Mouse (Mus musculus): ENCODE data around the gene Itgal.
"Not testable (repeated sequence)": the region's sequence is repeated elsewhere in the genome, so short reads cannot be mapped to it uniquely, and the experiment has no call there.

Gene Itgal

DNA sequence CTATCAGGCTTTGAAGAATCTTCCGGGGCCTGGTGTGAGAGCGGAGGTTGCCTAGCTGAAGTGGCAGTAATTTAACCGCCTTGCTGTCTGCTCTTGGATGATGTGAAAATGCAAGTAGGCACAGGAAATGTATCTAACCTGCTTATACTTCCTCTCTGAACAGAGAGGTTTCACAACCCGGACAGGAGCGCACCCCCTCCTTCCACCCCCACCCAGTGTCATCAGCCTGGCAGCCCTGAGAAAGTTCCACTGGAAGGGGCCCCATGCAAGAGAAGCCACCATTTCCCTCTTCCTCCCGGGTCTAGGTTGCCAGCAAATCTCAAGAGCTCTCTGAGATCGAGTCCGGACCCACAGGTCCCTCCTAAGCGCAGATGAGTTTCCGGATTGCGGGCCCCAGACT lies at the start of gene Itgal:
Gene Itgal (plus strand): TSS at position 163 of the 400 bp plus-strand sequence.
- peak; percentile 79 for DNase-seq

DNA sequence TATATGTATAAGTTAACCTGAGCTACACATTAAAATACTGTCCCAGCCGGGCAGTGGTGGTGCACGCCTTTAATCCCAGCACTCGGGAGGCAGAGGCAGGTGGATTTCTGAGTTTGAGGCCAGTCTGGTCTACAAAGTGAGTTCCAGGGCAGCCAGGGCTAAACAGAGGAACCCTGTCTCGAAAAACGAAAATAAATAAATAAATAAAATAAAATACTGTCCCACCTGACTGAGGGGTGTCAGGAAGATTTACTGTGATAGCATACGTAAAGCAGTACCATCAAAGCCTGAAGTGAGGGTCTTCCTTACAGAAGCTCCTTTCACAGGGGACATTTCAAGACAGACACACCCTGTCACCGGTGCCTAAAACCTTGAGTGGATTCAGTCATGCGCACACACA lies 45.5 kb upstream of the Itgal start:
- not testable (repeated sequence) for DNase-seq

DNA sequence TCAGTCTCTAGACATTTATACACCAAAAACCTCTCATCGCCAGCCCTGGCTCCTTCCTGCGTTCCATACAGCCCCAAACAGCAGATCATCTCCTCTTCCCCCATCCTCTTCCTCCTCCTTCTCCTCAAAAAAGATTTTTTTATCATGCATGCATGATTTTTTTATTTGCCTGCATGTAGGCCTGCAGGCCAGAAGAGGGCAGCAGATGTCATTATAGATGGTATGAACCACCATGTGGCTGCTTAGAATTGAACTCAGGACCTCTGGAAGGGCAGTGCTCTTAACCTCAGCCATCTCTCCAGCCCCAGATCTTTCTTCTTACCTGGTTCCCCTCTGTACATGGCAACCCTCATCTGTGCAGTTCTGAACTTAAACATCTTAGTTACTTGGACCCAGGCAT lies 43.6 kb upstream of the Itgal start:
- peak; percentile 58 for DNase-seq

DNA sequence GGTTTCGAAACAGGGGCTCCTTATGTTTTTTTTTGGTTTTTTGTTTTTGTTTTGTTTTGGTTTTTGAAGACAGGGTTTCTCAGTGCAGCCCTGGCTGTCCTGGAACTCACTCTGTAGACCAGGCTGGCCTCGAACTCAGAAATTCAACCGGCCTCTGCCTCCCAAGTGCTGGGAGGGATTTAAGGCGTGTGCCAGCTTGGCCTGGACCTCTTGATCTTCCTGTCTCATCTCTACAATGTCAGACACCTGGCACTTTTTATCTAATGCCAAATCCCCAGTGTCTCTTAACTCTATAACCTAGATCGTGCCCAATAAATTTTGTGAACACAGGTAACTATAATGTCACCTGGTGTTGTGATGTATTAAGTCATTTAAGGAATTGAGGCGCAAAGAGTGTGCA lies 42.7 kb upstream of the Itgal start:
- no peak for DNase-seq

DNA sequence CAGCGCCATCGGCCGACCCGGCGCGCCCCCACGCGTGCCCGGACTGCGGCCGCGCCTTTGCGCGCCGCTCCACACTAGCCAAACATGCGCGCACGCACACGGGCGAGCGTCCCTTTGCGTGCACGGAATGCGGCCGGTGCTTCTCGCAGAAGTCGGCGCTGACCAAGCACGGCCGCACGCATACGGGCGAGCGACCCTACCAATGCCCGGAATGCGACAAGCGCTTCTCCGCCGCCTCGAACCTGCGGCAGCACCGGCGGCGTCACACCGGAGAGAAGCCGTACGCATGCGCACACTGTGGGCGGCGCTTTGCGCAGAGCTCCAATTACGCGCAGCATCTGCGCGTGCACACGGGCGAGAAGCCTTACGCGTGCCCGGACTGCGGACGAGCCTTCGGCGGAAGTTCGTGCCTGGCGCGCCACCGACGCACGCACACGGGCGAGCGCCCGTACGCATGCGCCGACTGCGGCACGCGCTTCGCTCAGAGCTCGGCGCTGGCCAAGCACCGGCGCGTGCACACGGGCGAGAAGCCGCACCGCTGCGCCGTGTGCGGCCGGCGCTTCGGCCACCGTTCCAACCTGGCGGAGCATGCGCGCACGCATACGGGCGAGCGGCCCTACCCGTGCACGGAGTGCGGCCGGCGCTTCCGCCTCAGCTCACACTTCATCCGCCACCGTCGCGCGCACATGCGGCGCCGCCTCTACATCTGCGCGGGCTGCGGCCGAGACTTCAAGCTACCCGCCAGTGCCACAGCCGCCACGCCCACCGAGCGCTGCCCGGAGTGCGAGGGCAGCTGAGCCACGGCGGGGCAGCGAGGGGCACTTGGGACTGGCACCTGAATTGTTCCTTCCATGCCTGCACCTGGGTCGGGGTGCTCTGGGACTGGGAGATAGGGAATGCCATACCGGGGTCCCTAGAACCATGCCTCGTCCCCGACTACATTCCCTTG lies 42.0 kb upstream of the Itgal start:
- peak; percentile 94 for DNase-seq

DNA sequence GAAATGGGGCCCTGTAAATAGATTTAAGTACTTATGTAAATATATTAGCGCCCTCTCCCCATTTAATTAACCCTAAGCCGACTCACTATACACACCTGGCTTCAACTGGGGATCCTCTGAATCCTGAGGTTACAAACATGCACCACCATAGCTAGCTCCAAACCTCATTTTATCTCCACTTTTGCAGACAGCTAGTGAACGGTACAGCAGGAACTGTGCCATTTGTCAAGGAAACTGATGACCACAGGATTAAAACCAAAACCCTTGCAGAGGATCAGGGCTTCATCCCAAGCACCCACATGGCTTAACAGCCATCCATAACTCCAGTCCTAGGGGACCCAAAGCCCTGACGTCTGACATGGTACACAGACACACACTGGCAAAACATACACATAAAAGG lies 41.1 kb upstream of the Itgal start:
- no peak for DNase-seq

DNA sequence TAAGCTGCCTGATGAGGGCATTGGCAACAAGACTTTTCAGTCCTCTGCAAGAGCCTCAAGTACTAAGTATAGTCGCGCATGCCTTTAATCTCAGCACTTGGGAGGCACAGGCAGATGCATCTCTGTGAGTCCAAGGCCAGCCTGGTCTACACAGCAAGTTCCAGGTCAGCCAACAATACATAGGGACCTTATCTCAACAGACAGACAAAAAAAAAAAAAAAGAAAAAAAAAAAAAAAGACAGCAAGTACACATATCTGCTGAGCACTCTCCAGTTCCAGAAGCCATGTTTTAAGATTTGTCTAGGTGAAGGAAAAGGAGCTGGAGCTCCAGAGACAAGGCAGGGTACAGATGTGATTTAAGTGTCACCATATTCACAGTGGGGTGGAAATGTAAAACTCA lies 40.1 kb upstream of the Itgal start:
- no peak for DNase-seq

DNA sequence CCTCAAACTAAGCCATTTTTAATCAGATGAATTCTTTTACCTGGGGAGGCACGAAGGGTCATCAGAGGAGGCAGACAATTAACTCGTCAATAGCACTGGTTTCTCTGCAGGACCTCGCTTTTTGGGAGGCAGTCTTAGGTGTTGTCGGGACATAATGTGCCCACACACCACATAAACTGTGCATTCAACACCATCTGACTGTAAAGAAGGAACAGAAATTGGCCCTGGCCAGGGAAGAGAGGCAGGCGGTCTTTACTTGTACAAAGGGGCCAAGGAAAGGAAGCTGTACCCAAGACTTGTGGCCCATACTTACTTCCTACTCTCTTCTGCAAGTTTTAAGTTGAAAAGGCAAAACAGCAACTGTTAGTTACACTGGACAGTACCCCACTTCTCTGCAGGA lies 39.5 kb upstream of the Itgal start:
- no peak for DNase-seq

DNA sequence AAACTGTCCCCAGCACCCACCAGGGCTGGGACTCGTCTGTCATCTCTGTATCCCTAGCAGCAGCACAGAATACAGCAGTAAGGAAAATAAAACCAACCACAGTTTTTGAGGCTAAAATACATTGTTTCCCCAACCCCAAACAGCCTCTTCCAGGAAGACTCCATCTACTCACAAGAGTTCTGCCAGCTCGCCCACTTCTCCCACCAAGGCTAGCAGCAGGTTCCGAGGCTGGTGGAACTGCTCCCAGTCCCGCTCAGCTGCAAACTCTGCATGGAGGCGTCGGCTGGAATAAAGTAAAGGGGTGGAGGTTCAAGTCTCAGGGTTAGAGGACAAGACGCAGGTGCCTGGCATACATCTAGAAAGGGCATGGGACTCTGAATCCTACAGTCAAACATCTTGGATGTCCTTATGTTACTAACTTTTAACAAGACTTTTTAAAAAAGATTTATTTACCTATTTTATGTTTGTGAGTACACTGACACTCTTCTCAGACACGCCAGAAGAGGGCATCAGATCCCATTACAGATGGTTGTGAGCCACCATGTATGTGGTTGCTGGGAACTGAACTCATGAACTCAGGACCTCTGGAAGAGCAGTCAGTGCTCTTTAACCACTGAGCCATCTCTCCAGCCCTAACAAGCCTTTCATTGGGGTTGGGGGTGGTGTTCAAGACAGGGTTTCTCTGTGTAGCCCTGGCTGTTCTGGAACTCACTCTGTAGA lies 36.7 kb upstream of the Itgal start:
- no peak for DNase-seq

DNA sequence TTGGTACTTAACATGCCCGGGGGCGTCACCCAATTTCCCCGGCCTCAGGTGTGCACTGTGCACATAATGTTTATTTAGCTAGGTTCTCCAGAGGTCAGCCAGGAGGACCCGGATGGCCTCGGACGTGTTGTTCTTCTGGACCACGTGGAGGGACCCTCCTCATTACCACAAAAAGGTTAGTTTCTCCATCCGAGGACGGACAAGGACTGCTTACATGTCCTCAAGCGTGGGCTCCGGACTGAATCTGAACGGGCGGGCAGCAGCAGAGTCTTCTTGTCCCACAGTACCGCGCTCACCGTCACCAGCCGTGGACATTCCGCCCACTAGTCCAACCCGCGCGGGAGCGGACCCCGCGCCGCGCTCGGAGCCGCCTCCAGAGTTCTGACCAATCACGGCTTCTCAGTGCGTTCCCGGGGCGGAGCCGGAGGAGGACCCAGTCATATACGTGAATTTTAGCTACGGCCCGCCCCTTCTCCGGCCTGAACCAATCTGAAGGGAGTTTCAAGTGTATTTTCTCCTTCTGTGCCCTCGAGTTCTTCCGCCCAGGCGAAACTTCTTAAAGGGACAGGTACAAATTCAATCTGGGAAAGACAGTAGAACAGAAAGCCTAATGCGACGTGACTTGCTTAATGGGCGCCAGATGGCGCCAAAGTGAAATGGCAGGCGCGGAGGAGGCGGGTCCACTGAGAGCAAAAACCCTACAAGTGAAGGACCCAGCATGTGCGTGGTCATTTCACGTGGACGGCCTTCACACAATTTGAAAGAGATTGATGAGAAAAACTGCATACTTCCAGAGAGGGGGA lies 35.5 kb upstream of the Itgal start, which contains the start of gene Dctpp1:
Gene Dctpp1 (minus strand): TSS at position 401 of the 803 bp plus-strand sequence.
- peak; percentile 97 for DNase-seq

DNA sequence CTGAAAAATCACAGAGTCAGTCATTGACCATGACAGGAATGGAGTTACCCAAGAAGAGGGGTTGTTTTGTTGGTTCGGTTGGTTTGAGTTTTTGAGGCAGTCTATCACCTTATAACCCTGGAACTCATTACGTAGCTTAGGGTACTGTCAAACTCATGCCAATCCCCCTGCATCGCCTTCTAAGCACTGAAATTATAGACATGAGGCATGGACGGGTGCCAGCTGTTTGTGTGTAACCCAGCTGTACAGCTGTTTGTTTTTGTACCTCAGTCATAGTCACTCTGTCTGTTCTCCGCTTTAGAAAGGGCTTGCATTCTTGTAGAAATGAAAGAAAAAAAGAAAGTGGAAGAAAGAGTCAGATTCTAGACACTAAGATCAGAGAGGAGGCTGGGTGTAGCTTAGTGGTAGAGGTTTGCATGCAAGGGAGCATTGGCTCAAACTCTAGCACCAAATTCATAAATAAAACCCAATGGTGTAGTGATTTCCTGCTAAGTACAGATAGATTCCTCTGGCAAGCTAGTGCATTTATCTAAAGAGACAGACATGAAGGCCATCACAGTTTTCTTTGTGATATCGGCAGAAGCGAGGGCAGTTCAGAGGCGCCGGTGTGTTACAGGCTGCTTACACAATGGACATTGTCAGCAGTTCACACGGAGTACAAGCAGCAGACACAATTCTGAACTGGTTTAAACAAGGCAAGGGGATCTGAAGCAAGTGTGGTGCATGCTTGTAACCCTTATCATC lies 33.7 kb upstream of the Itgal start:
- DNase-seq, result no peak

DNA sequence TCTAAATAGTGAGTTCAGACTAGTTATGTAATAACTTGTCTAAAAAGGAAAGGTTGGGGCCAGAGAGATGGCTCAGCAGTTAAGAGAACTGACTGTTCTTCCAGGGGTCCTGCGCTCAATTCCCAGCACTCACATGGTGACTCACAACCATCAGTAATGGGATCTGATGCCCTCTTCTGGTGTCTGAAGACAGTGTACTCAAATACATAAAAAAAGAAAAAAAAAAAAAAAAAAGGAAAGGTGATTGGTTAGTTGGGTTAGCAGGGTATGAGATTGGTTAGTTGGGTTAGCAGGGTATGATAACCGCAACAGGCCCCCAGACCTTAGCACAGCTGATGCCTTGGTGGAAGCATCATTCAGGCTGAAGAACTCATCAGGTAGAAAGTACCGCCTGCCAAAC lies 32.5 kb upstream of the Itgal start:
- DNase-seq, result no peak

DNA sequence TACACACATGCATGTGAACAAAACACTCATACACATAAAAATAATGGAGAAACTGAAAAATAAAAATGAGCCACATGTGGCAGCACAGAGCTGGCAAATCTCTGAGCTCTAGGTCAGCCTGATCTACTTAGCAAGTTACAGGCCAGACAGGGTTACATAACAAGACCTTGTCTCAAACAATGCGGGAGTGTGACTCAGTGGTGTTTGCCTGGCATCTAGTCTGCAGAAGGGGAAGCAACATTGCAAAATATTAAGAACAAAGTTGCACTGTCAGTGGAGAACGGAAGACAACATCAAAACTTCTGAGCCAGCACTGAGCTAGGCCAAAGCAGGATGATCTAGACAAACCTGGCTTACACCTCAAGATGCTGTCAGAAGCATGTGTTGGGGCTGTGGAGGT lies 25.8 kb upstream of the Itgal start:
- DNase-seq, result no peak

DNA sequence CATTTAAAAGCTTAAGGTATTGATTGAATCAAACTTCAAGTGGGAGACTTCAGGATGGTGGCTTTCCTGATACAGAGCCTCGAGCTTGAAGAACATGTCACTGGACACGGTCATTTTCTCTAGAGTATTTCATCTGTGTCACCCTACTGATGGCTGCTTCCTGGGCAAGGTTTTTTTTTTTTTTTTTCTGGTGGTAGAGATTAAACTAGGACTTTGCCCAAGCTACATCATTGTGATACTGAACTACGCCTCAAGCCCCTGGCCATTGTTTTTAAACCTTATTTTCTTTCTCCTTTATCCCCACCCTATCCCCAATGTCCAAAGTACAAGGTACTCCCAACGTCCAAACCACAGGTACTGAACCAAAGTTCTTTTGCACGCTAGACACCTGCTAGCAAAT lies 25.4 kb upstream of the Itgal start:
- DNase-seq, result no peak

DNA sequence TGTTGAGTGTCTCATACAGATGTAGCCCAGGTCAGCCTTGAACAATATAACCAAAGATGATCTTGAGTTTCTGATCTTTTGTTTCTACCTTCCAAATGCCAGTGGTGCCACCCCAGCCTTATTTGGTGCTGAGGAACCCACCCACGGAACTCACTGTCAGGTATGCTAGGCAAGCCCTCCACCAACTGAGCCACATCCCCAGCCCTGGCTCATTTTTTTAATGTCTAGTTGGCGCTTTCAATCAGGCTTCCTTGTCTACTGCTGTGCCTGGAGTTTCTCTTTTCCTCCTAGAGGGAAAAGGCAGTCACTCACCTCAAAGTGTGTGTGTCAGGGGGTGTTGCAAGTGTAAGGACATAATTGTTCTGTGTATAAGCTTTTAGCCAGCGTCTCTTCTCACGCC lies 25.0 kb upstream of the Itgal start:
- no peak for DNase-seq

DNA sequence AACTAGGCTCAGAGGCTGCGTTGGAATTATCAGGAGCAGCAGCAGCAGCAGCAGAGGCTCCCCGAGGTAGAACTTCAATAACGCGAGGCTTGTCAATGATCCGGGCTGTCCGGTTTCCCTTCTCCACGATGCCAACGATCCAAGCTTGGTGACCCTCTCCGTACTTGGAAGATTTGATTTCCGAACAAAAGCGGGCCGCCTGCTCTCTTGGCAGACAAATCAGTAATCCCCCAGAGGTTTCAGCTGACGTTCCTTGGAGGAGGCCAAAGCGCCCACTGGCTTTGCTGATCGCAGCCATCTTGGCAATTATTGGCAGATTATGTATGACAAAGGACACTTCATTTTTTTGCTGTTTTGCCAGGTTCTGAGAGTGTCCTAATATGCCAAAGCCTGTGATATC lies 23.5 kb upstream of the Itgal start:
- DNase-seq, result no peak

DNA sequence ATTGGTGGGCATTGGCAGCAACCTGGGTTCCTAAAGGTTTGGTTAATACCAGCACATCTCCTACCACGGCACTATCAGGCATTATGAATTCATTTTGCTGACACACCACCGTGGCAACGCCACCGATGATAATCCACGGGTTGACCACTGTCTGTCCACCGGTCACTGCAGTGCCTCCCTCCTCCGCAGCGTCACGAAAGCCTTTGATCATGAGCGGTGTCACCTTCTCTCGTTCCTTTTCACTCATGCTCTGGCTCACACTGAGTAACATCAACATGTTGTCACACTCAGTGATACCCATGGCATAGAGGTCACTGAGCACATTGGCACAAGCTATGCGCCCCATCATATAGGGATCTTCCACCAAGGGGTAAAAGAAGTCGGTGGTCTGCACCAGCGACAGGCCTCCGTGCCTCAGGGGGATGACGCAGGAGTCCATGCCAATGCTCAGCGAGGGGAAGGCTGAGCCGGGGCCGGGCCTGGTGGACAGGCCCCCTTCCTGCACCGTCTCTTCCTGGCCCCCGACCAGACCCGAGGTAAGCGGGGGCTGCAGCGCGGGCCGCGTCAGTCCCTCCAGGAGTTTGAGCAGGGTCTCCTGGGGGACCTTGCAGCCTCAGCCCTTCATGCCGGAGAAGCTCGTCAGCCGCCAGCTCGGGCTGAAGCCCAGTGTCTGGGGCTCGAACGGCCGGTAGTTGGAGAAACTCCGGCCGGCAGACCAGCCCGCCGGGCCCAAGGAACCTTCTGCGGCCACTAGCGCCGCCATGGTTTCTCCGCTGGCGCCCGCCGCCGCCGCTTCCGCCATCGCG lies 22.7 kb upstream of the Itgal start:
- no peak for DNase-seq

DNA sequence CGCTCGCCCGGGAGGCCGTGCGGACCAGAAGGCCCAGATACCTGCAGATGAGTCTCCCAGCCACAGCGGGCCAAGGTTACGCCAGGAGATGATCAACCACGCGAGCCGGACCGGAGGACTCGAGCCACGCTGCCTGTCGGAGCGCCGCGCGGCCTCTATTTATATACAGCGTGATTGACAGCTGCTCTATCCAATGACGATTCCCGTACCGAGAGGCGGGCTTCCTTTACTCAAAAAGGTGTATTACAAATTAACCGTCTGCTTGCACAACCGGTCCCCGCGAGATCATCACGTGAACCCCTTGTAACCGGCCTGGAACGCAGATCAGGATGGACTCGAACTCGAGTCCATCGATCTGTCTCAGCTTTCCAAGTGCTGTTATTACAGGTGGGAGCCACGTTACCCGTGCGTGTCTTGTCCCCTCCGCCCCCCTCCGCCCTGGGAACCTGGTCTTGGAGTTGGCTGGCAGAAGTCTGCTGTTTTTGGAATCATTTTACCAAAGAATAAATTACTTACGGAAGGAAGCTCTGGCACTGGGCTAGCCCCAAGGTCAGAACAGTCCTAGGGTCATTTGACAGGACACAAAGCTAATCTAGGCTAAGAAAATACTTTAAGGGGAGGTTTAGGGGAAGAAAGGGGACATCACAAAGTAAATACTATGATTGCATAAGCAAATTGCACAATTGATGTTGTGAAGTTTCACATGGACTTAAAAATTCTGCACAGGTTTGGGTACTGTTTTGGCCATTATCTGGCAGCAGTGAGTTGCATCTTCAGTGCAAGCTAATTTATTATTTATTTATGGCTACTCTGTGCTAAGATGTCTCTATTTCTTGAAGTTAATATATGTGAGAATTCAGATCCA lies 21.9 kb upstream of the Itgal start, which contains the start of gene Sephs2:
Gene Sephs2 (minus strand): TSS at position 131 of the 865 bp plus-strand sequence.
- peak; percentile 96 for DNase-seq

DNA sequence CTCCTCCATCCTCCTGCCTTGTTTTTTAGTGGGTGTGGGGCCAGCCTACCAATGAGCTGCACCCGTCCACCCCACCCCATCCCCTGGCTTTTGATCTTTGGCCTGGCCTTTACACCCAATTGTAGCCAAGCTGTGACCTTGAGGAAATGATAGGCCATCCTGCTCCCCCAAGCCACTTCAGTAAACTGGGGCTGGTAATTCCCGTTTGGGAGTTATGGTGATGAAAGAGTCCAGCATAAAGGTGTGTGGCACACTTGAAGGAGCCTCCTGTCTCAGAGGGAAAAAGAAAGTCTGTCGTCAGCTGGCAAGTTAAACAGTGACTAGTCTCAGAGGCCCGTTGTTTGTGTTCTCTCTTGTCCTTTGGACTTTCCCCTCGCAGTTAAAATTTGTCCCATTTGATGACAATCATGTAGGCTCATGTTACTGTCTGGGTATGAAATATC lies 19.5 kb upstream of the Itgal start:
- DNase-seq, result no peak

DNA sequence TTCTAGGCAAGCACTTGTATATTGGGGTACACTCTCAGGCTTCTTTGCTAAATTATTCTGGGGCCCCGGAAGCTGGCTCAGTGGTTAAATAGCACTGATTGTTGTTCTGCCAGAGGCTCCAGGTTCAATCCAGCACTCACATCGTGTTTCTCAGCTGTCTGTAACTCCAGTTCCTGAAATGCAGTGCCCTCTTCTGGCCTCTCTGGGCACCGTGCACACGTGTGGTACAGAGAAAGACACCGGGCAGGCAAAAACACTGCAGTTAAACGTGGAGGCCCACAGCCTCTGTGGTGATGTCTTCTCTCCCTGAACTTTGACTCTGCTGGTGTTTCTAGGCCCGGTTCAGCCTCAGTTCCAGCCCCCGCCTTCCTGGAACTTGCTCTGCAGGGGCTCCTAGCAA lies 17.7 kb upstream of the Itgal start:
- peak; percentile 83 for DNase-seq

Data from thymus, postnatal 25 days (tissue).